In the genomic region with DNA sequence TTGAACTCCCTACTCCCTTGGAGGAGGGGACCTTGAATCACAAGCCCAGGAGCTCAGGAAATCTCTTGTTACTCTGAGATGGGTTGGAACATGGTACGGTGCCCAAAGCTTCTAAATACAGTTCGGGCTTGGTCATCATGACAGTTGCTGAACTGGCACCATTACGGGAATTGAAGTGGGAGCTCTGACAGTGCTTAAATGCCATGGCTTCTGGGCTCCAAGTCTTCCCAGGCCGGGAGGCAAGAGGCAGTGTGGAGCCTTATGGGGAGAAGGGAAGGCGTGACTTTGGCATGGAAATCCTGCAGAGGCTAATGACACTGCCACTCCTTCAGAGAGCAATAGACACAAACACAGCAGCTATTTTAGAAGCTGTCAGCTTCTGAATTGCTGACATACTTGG, we compare ENCODE assay signal across 23 mouse cellular contexts. TPM values are rescaled to one million over a fixed set of nuclear protein-coding genes. Genes with fewer than 3 reads are reported as not detected.
DNase-seq lines count a peak whose midpoint lies in the region; ATAC-seq and TF ChIP-seq lines count a peak whose summit lies in the region.
"Had no signal": no experiment of that assay in that cellular context is flagged by ENCODE, and none has a peak within 500 bp of the region (broad histone marks: within the 10 kb centered on the region; RNA-seq: fewer than 3 reads in every experiment).

No protein-coding gene starts in this region.

- H3K9me3 ChIP-seq in limb, embryonic 11.5 days (ENCODE audit: control insufficient read depth, low read length) = no peaks in the 10 kb centered on the region
- H3K9me3 ChIP-seq in limb, embryonic 10.5 days (replicated peaks) = no peaks in the 10 kb centered on the region
- H3K9me3 ChIP-seq: forebrain, embryonic 10.5 days; forebrain, embryonic 13.5 days; hindbrain, embryonic 12.5 days; intestine, embryonic 15.5 days had no signal

- no peak overlapping the region for H3K4me3 ChIP-seq in limb, embryonic 11.5 days (ENCODE audit: low read depth, low read length)
- H3K4me3 ChIP-seq in limb, embryonic 10.5 days = no peak overlapping the region
- H3K4me3 ChIP-seq in gastrocnemius, adult 2 months = no peak overlapping the region
- H3K4me3 ChIP-seq: forebrain, embryonic 10.5 days; forebrain, embryonic 13.5 days; heart, adult 2 months; hindbrain, embryonic 12.5 days; intestine, embryonic 15.5 days had no signal

- intact Hi-C loops in gastrocnemius, adult 2 months (cut with DNase I) = loop anchor here (2.0 to 5.0 kb wide), 2 partner anchors 41 to 526 kb away; no protein-coding TSS in a partner anchor
- intact Hi-C loops in left cerebral cortex, postnatal 36 days (cut with DNase I) = no loop called here

- H3K27me3 ChIP-seq in limb, embryonic 11.5 days (ENCODE audit: control insufficient read depth, insufficient read depth, low read length) = no peaks in the 10 kb centered on the region
- H3K27me3 ChIP-seq in limb, embryonic 10.5 days (ENCODE audit: low read depth, poor library complexity, severe bottlenecking) = no peaks in the 10 kb centered on the region
- H3K27me3 ChIP-seq: forebrain, embryonic 13.5 days; hindbrain, embryonic 12.5 days; intestine, embryonic 15.5 days had no signal

- DNase-seq in limb, embryonic 11.5 days (ENCODE audit: low spot score) = peak; percentile 20
- no peak for DNase-seq in limb, embryonic 10.5 days (ENCODE audit: low spot score)
- DNase-seq in gastrocnemius, adult 2 months = peak; percentile 85
- peak; percentile 22 for DNase-seq in gastrocnemius, postnatal 10 days
- peak; percentile 94 for DNase-seq in skeletal muscle tissue, adult 2 months (ENCODE audit: low read depth, low spot score)
- DNase-seq in left cerebral cortex, postnatal 36 days (ENCODE audit: low spot score in 2 of 2) = no peak
- no peak for DNase-seq in kidney, postnatal 14 days
- DNase-seq: adrenal gland, adult 8-10 months; adrenal gland, postnatal 25 days; cerebellum, adult 11-12 months; cerebellum, adult 9-10 months; cerebellum, postnatal 14 days; forebrain, postnatal 0 days; heart, adult 2 months; kidney, adult 11 months had no signal

- H3K36me3 ChIP-seq in limb, embryonic 11.5 days (ENCODE audit: control insufficient read depth, insufficient read depth, low read length) = no peaks in the 10 kb centered on the region
- H3K36me3 ChIP-seq in limb, embryonic 10.5 days = peaks cover 81% of the 10 kb centered on the region
- H3K36me3 ChIP-seq: forebrain, embryonic 10.5 days; hindbrain, embryonic 12.5 days; intestine, embryonic 15.5 days had no signal

- no peak overlapping the region for H3K27ac ChIP-seq in limb, embryonic 11.5 days (replicated peaks; ENCODE audit: low read depth, low read length)
- no peak overlapping the region for H3K27ac ChIP-seq in limb, embryonic 10.5 days
- H3K27ac ChIP-seq in gastrocnemius, adult 2 months = peak overlapping the region; percentile 84
- H3K27ac ChIP-seq: forebrain, embryonic 10.5 days; forebrain, embryonic 13.5 days; heart, adult 2 months; hindbrain, embryonic 12.5 days; intestine, embryonic 15.5 days had no signal

- no peak overlapping the region for H3K9ac ChIP-seq in limb, embryonic 11.5 days (ENCODE audit: low read length)
- H3K9ac ChIP-seq: forebrain, embryonic 13.5 days; forebrain, postnatal 0 days; hindbrain, embryonic 12.5 days; intestine, embryonic 15.5 days had no signal

- no peak for ATAC-seq in limb, embryonic 11.5 days (ENCODE audit: insufficient number of reproducible peaks, low FRiP score, low TSS enrichment, low read depth)
- ATAC-seq: CD4-positive, CD25-positive, alpha-beta regulatory T cell, adult 4 months; forebrain, embryonic 13.5 days; forebrain, postnatal 0 days; hindbrain, embryonic 16.5 days; intestine, embryonic 15.5 days had no signal

- no peak overlapping the region for H3K4me2 ChIP-seq in limb, embryonic 11.5 days (ENCODE audit: low read depth, severe bottlenecking)
- H3K4me2 ChIP-seq: forebrain, embryonic 13.5 days; heart, embryonic 11.5 days; hindbrain, embryonic 12.5 days; intestine, embryonic 15.5 days had no signal

- 78% methylated on average over 5 of the region's 5 CpGs for WGBS in limb, embryonic 11.5 days
- 83% methylated on average over 5 of the region's 5 CpGs for WGBS in limb, embryonic 10.5 days

- no peak for TF ChIP-seq CTCF in gastrocnemius, adult 2 months (IDR thresholded peaks at IDR 0.05)

- H3K4me1 ChIP-seq in limb, embryonic 11.5 days (ENCODE audit: control insufficient read depth, insufficient read depth, low read length) = no peaks in the 10 kb centered on the region
- H3K4me1 ChIP-seq in limb, embryonic 10.5 days = 0 out of 2 replicates have a peak, but pooled peaks cover 1% of the 10 kb centered on the region
- H3K4me1 ChIP-seq: forebrain, embryonic 10.5 days; forebrain, embryonic 13.5 days; hindbrain, embryonic 12.5 days; intestine, embryonic 15.5 days had no signal

RNA-seq across cellular contexts. Expression of gene Tbx15, which starts 56.0 kb away (rescaled TPM):
- 50.7 and 55.2 TPM in 2 replicates for polyA plus RNA-seq in limb, embryonic 11.5 days (2014; fragmentation: Nextera tagmentation; extraction: Ambion mirVana)
- polyA plus RNA-seq in limb, embryonic 10.5 days (2016; fragmentation: Nextera tagmentation; extraction: Ambion mirVana) = 25.8 and 41.2 TPM in 2 replicates
- 100 to 1,000 TPM; 105 to 145 TPM for total RNA-seq in gastrocnemius, adult 2 months (2021)
- 100 to 1,000 TPM; 102 to 118 TPM for total RNA-seq in gastrocnemius, postnatal 10 days (2021)
- total RNA-seq in left cerebral cortex, postnatal 36 days (2021) = 1 to 10 TPM in 1 of 2 experiments, under 1 TPM in 1; 0.84 to 1.1 TPM
- total RNA-seq: hematopoietic stem cell, adult 5-6 weeks had no signal
- polyA plus RNA-seq: CD4-positive, CD25-positive, alpha-beta regulatory T cell, adult 4 months had no signal

Comparison
In these comparisons a context has a peak if more than half of its experiments do, and no peak if none do; other contexts are left out.
1. DNase-seq: peak in limb, embryonic 11.5 days (single experiment), gastrocnemius, adult 2 months (single experiment), gastrocnemius, postnatal 10 days (single experiment) and skeletal muscle tissue, adult 2 months (single experiment); none in limb, embryonic 10.5 days (single experiment), left cerebral cortex, postnatal 36 days (0 of 2) and kidney, postnatal 14 days (single experiment).
2. RNA of gene Tbx15, which starts 56.0 kb away (total RNA-seq): 105 to 145 TPM in gastrocnemius, adult 2 months and 102 to 118 TPM in gastrocnemius, postnatal 10 days; 0.84 to 1.1 TPM in left cerebral cortex, postnatal 36 days; every median in the first group is over 10 times any median in the second.